Mouse (Mus musculus): Measurements from ENCODE around the gene Btnl9. TPM values are rescaled to one million over a fixed set of nuclear protein-coding genes. Genes with fewer than 3 reads are reported as not detected.
A peak's percentile ranks its signal among the peaks of the same experiment; 100 is the strongest.

The Btnl9 gene
- polyA plus RNA-seq, 1 experiment from 2014 or later, result 0.39 TPM

GRCm38 (mm10) chr11:49170576-49170975 lies 16.4 kb downstream of the Btnl9 start:
- Histone ChIP-seq H3K27me3 (replicated peaks) (peaks cover 15% of the 10 kb centered on the region), H3K9me3 (no peaks in the 10 kb centered on the region), H3K4me2 (replicated peaks) (no peak overlapping the region), H3K4me3 (no peak overlapping the region), H3K4me1 (peaks cover 7% of the 10 kb centered on the region; the same call in 1 of the 2 replicates), H3K27ac (no peak overlapping the region), H3K9ac (no peak overlapping the region), H3K36me3 (no peaks in the 10 kb centered on the region)
- 92% methylated on average over 4 of the region's 4 CpGs for WGBS
- no peak for ATAC-seq (ENCODE audit: low FRiP score, low read depth)

DNA sequence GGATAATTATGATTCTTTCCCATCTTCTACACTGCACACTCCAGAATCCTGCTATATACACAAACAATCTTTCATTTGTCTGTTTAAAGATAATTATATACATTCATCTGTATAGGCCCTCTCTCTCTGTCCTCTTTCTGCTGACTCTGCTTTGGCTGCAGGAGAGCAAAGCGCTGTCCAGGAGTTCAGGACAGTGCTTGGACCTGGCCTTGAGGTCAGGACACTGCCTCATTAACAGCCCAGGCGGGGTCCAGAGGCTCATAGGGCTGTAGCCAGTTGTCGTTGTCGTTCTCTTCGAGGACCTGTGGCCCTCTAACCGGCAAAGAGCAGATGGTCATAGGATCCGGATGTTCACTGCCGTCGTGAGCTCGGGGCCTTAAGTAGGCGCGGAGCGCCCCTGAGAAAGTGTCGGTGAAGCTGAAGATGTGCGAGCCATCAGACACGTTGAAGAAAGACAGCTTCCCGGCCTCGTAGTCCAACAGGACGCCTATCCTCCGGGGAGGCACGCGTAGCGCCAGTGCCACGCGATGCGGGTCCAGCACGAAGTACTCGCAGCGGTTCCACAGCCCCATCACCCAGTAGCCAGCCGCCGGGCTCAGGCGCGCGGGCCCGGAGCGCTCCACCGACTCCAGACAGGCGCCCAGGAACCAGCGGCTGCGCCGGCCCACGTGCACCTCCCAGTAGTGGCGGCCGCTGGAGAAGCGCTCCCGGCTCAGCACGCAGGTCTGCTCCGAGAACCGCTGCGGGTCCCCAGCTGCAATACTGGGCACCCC lies 17.9 kb downstream of the Btnl9 start:
- peaks cover 15% of the 10 kb centered on the region for H3K27me3 ChIP-seq (replicated peaks)
- no peak overlapping the region for H3K27ac ChIP-seq

DNA sequence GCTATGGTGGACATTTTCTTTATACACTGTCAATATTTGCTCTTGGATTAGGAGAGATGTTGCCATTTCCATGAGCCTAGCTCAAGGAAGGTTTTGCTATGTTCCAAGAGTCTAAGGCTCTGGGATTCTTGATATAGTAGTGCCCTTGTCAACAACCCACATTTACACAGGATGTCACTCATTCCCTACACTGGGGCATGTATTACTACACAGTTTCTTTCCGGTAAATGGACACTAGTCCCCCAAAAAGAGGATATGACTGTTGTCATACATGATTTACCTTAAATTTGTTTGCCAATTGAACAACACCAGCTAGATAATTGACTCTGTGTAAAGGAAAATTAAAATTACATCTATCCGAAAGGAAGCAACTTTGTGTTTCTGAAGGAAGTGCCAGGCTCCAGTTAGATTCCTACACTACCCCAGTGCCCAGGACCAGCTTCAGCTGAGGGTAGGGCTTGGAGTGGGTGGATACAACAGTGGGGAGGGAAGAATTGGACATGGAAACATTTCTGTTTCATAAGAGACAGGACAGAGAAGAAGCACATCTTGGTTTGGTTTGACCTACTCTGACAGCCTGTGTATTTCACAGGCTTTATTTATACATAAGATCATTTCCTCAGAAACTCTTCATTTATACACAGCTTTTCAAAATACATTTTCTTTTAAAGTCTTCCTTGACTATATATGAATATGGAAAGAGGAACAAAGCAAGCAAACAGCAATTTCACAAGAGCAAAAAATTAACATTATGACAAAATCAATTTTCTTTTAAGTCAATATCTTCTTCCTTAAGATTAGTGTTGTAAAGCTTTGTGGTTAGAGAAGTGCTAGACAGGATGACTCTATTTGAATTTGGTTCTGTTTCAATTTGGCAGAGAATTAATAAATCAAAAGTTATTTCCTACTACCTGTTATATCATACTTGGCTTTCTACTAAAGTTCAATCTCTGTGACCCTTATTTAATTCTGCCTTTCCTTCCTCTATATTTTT lies 29.8 kb downstream of the Btnl9 start:
- no peaks in the 10 kb centered on the region for H3K4me1 ChIP-seq
- H3K9me3 ChIP-seq, result no peaks in the 10 kb centered on the region
- H3K4me2 ChIP-seq (replicated peaks), result no peak overlapping the region
- 95% methylated on average over 2 of the region's 2 CpGs for WGBS
- no peak overlapping the region for H3K27ac ChIP-seq
- H3K9ac ChIP-seq, result no peak overlapping the region
- H3K36me3 ChIP-seq, result no peaks in the 10 kb centered on the region
- no peak for ATAC-seq (ENCODE audit: low FRiP score, low read depth)
- H3K27me3 ChIP-seq (replicated peaks), result no peaks in the 10 kb centered on the region
- no peak overlapping the region for H3K4me3 ChIP-seq

More for the DNA sequence above, 17.9 kb downstream of the Btnl9 start:
- Histone ChIP-seq H3K4me2 (replicated peaks) (peak overlapping the region; percentile 77), H3K4me1 (peaks cover 7% of the 10 kb centered on the region; the same call in 1 of the 2 replicates), H3K9ac (peak overlapping the region; percentile 35; the same call in 1 of the 2 replicates), H3K36me3 (no peaks in the 10 kb centered on the region), H3K9me3 (no peaks in the 10 kb centered on the region), H3K4me3 (peak overlapping the region; percentile 32)
- ATAC-seq (ENCODE audit: low FRiP score, low read depth), result peak; percentile 87
- WGBS, result 8% methylated on average over 50 of the region's 50 CpGs

GRCm38 (mm10) chr11:49154077-49154476 lies 32.9 kb downstream of the Btnl9 start, which contains the start of gene Olfr1394:
Gene Olfr1394 (plus strand): TSS chr11:49154377.
- H3K27me3 ChIP-seq (replicated peaks), result no peaks in the 10 kb centered on the region
- H3K9ac ChIP-seq, result no peak within 1 kb of the TSS
- ATAC-seq (ENCODE audit: low FRiP score, low read depth), result no peak
- H3K9me3 ChIP-seq, result no peaks in the 10 kb centered on the region
- no peak within 1 kb of the TSS for H3K4me2 ChIP-seq (replicated peaks)
- WGBS, result 90% methylated on average over 1 of the region's 1 CpGs
- H3K36me3 ChIP-seq, result no peaks in the 10 kb centered on the region
- no peak within 1 kb of the TSS for H3K4me3 ChIP-seq
- no peak within 1 kb of the TSS for H3K27ac ChIP-seq
- H3K4me1 ChIP-seq, result no peaks in the 10 kb centered on the region

DNA sequence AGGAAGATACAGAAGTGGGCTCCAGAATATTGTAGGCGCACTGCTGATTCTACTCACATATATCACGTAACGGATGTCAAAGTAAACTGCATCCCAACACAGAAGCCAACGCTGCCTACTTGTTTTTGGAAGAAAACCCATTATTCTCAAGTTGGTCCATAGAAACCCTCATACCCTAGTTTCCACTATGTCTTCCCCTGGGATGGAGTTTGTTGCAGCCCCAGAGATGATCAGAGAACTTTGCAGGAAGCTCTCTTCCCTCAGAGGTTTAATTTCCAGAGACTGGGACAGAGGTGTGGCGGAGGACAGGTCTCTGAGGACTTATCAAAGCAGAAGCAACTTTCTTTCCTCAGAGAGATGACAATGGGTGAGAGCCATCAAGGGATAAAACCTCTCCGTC lies 45.0 kb downstream of the Btnl9 start, which contains the start of gene Olfr1395:
Olfr1395 (plus strand) TSS at position 301 of the 400 bp plus-strand sequence.
- no peak for ATAC-seq (ENCODE audit: low FRiP score, low read depth)
- no peaks in the 10 kb centered on the region for H3K9me3 ChIP-seq
- H3K36me3 ChIP-seq, result no peaks in the 10 kb centered on the region
- 91% methylated on average over 6 of the region's 6 CpGs for WGBS
- H3K4me3 ChIP-seq, result no peak within 1 kb of the TSS
- H3K4me1 ChIP-seq, result no peaks in the 10 kb centered on the region
- H3K4me2 ChIP-seq (replicated peaks), result no peak within 1 kb of the TSS
- H3K9ac ChIP-seq, result no peak within 1 kb of the TSS
- no peak within 1 kb of the TSS for H3K27ac ChIP-seq
- no peaks in the 10 kb centered on the region for H3K27me3 ChIP-seq (replicated peaks)

GRCm38 (mm10) chr11:49124169-49124568 lies 62.8 kb downstream of the Btnl9 start:
- H3K27ac ChIP-seq, result no peak overlapping the region
- no peak for ATAC-seq (ENCODE audit: low FRiP score, low read depth)
- no peak overlapping the region for H3K4me2 ChIP-seq (replicated peaks)
- H3K9me3 ChIP-seq, result no peaks in the 10 kb centered on the region
- no peak overlapping the region for H3K4me3 ChIP-seq
- no peak overlapping the region for H3K9ac ChIP-seq
- no peaks in the 10 kb centered on the region for H3K27me3 ChIP-seq (replicated peaks)
- WGBS, result 93% methylated on average over 2 of the region's 2 CpGs
- no peaks in the 10 kb centered on the region for H3K4me1 ChIP-seq
- H3K36me3 ChIP-seq, result no peaks in the 10 kb centered on the region

GRCm38 (mm10) chr11:49119635-49120034 lies 67.3 kb downstream of the Btnl9 start:
- Histone ChIP-seq H3K36me3 (no peaks in the 10 kb centered on the region), H3K9ac (no peak overlapping the region), H3K27me3 (replicated peaks) (no peaks in the 10 kb centered on the region), H3K27ac (no peak overlapping the region), H3K9me3 (no peaks in the 10 kb centered on the region), H3K4me3 (no peak overlapping the region), H3K4me1 (no peaks in the 10 kb centered on the region), H3K4me2 (replicated peaks) (no peak overlapping the region)
- ATAC-seq (ENCODE audit: low FRiP score, low read depth), result no peak
- whole genome bisulfite sequencing, result 84% methylated on average over 3 of the region's 3 CpGs

Other genes with a start within 250 kb of the Btnl9 start
- 1.6 and 1.9 TPM in 2 replicates for gene Psme2b, start 241.0 kb downstream of the Btnl9 start, polyA plus RNA-seq (2016; fragmentation: Nextera tagmentation; extraction: Ambion mirVana)
- not detected in 2 replicates for gene Olfr56, start 208.3 kb downstream of the Btnl9 start, polyA plus RNA-seq (2016; fragmentation: Nextera tagmentation; extraction: Ambion mirVana)
- gene 9930111J21Rik1, start 207.8 kb downstream of the Btnl9 start, polyA plus RNA-seq (2016; fragmentation: Nextera tagmentation; extraction: Ambion mirVana), result 0.25 and 0.26 TPM in 2 replicates
- not detected in 2 replicates for gene Gm12185, start 194.9 kb downstream of the Btnl9 start, polyA plus RNA-seq (2016; fragmentation: Nextera tagmentation; extraction: Ambion mirVana)
- gene Tgtp1, start 193.0 kb downstream of the Btnl9 start, polyA plus RNA-seq (2016; fragmentation: Nextera tagmentation; extraction: Ambion mirVana), result not detected in 2 replicates
- gene 9930111J21Rik2, start 135.9 kb downstream of the Btnl9 start, polyA plus RNA-seq (2016; fragmentation: Nextera tagmentation; extraction: Ambion mirVana), result 0.24 and 0.27 TPM in 2 replicates
- not detected in 2 replicates for gene Tgtp2, start 123.0 kb downstream of the Btnl9 start, polyA plus RNA-seq (2016; fragmentation: Nextera tagmentation; extraction: Ambion mirVana)
- gene Ifi47, start 110.6 kb downstream of the Btnl9 start, polyA plus RNA-seq (2016; fragmentation: Nextera tagmentation; extraction: Ambion mirVana), result 0.48 and 0.61 TPM in 2 replicates
- not detected in 2 replicates for gene Olfr1396, start 72.3 kb downstream of the Btnl9 start, polyA plus RNA-seq (2016; fragmentation: Nextera tagmentation; extraction: Ambion mirVana)
- not detected in 2 replicates for gene Olfr1395, start 44.9 kb downstream of the Btnl9 start, polyA plus RNA-seq (2016; fragmentation: Nextera tagmentation; extraction: Ambion mirVana)
- gene Olfr1394, start 32.8 kb downstream of the Btnl9 start, polyA plus RNA-seq (2016; fragmentation: Nextera tagmentation; extraction: Ambion mirVana), result not detected in 2 replicates
- 49.5 and 61.0 TPM in 2 replicates for gene Zfp62, start 16.1 kb upstream of the Btnl9 start, polyA plus RNA-seq (2016; fragmentation: Nextera tagmentation; extraction: Ambion mirVana)
- 36.6 and 36.7 TPM in 2 replicates for gene Mgat1, start 57.0 kb upstream of the Btnl9 start, polyA plus RNA-seq (2016; fragmentation: Nextera tagmentation; extraction: Ambion mirVana)
- 0.06 TPM in 1 of 2 replicates, not detected in the other for gene Olfr1393, start 91.1 kb upstream of the Btnl9 start, polyA plus RNA-seq (2016; fragmentation: Nextera tagmentation; extraction: Ambion mirVana)
- 0.20 TPM in 1 of 2 replicates, not detected in the other for gene Olfr1392, start 98.1 kb upstream of the Btnl9 start, polyA plus RNA-seq (2016; fragmentation: Nextera tagmentation; extraction: Ambion mirVana)
- not detected in 2 replicates for gene Olfr10, start 117.6 kb upstream of the Btnl9 start, polyA plus RNA-seq (2016; fragmentation: Nextera tagmentation; extraction: Ambion mirVana)
- not detected in 2 replicates for gene Olfr1391, start 135.6 kb upstream of the Btnl9 start, polyA plus RNA-seq (2016; fragmentation: Nextera tagmentation; extraction: Ambion mirVana)
- not detected in 2 replicates for gene Olfr1390, start 148.0 kb upstream of the Btnl9 start, polyA plus RNA-seq (2016; fragmentation: Nextera tagmentation; extraction: Ambion mirVana)
- gene Olfr1389, start 235.9 kb upstream of the Btnl9 start, polyA plus RNA-seq (2016; fragmentation: Nextera tagmentation; extraction: Ambion mirVana), result not detected in 2 replicates
- gene Olfr1388, start 249.5 kb upstream of the Btnl9 start, polyA plus RNA-seq (2016; fragmentation: Nextera tagmentation; extraction: Ambion mirVana), result 0.06 TPM in 1 of 2 replicates, not detected in the other

All from neural tube, embryonic 12.5 days (tissue).